Mouse (Mus musculus) lung, embryonic 16.5 days (tissue): ENCODE measurements around the gene Galns. TPM values are rescaled to one million over a fixed set of nuclear protein-coding genes. Genes with fewer than 3 reads are reported as not detected.
A peak's percentile ranks its signal among the peaks of the same experiment; 100 is the strongest.

ENCODE experiments used
- ATAC-seq: fragments of 200-750 bp; cut with Nextera tagmentation; 2 replicates; pipeline ENCODE4 v1.8.0; 2017; ENCODE audit warnings: low read depth, mild to moderate bottlenecking, moderate library complexity
- H3K27ac ChIP-seq: fragments of 300-500 bp; sonication (generic); 2 replicates; pipeline ENCODE4 v1.5.1; 2014; ENCODE audit warnings: mild to moderate bottlenecking, control low read depth, low read length
- H3K27me3 ChIP-seq: fragments of 300-500 bp; sonication (generic); 2 replicates; pipeline ENCODE4 v1.6.1; 2014; ENCODE audit warnings: low read depth, low read length, mixed read lengths; ENCODE audit not compliant: control insufficient read depth, insufficient read depth
- H3K36me3 ChIP-seq: fragments of 300-500 bp; sonication (generic); 2 replicates; pipeline ENCODE4 v1.6.1; 2014; ENCODE audit warnings: low read length; ENCODE audit not compliant: control insufficient read depth, insufficient read depth
- H3K4me1 ChIP-seq: fragments of 300-500 bp; sonication (generic); replicated peaks from 2 replicates; pipeline ENCODE4 v1.6.1; 2014; ENCODE audit warnings: low read length, mixed read lengths; ENCODE audit not compliant: control insufficient read depth, insufficient read depth
- H3K4me2 ChIP-seq: fragments of 300-500 bp; sonication (generic); 2 replicates; pipeline ENCODE4 v1.6.1; 2014; ENCODE audit warnings: low read depth, low read length, control low read depth
- H3K4me3 ChIP-seq: fragments of 300-500 bp; sonication (generic); 2 replicates; pipeline ENCODE4 v1.5.1; 2014; ENCODE audit warnings: mild to moderate bottlenecking, low read length, control low read depth
- H3K9ac ChIP-seq: fragments of 300-500 bp; sonication (generic); 2 replicates; pipeline ENCODE4 v1.6.1; 2014; ENCODE audit warnings: low read length, control low read depth
- H3K9me3 ChIP-seq: fragments of 300-500 bp; sonication (generic); 2 replicates; pipeline ENCODE4 v1.6.1; 2016; ENCODE audit warnings: low read length; ENCODE audit not compliant: control insufficient read depth
- WGBS: fragments of 180-500 bp; shearing (Covaris S2); extraction: QIAGEN DNeasy Blood & Tissue Kit; methylation state at CpG from one replicate; pipeline ENCODE4 v1.1.7; 2014; 5-methylcytosine and 5-hydroxymethylcytosine counted together
- polyA plus RNA-seq: library from polyadenylated mRNA; unstranded; fragments of >200 nt; fragmentation: Nextera tagmentation; extraction: Ambion mirVana; gene quantifications from 2 replicates; pipeline ENCODE4 v1.2.1, GENCODE M21; 2015

The Galns gene
- polyA plus RNA-seq, result 15.0 and 15.2 TPM in 2 replicates

DNA sequence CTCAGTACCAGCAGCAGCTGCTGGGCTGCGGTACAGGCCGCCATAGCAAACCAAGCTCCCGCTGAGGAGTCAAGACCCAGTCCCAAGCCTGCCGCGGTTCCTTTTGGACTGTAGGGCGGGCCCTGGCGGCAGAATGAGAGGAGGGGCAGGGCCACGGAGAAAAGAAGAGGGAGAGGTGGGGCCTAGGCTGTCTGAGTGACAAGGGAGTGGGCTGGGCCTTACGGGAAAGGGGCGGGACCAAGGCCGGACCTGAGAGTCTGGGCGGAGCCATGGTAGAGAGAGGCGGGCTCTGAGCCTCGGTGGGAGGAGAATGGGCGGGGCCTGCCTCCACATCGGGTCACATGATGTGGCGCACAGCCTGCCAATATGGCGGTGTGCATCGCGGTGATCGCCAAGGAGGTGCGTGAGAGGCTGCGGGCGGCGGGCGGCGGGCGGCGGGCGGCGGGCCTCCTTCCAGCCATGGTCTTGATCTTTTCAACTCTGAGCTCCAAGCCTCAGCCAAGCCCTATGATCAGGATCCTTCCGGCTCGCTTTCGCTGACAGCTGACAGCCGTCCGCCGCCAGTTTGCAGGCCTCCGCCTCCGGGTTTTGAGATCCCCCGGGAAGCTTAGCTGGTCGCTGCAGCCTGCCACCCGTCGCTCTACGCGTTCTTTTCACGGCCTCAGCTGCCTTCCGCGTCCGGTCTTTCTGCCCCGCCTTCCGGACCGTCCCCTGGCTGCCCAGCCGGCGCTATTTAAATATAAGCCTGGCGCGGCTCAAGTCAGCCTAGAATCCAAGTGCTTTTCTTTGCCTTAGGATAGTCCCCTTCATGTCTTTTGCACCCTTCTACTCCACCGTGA lies at the start of gene Galns, which contains the start of gene Trappc2l:
Gene Galns, minus strand, starts transcription at position 169 of the 839 bp plus-strand sequence.
Gene Trappc2l, plus strand, starts transcription at position 346 of the 839 bp plus-strand sequence.
- peaks cover 5% of the 10 kb centered on the region; the same call in 1 of the 2 replicates for H3K36me3 ChIP-seq
- H3K9ac ChIP-seq, result peak within 1 kb of the TSS; percentile 79
- H3K27ac ChIP-seq, result peak within 1 kb of the TSS; percentile 87
- peak within 1 kb of the TSS; percentile 71 for H3K4me3 ChIP-seq
- no peaks in the 10 kb centered on the region for H3K9me3 ChIP-seq
- under 1% methylated on average over 56 of the region's 57 CpGs for WGBS
- H3K4me1 ChIP-seq, result peaks cover 20% of the 10 kb centered on the region
- H3K4me2 ChIP-seq, result peak within 1 kb of the TSS; percentile 89
- H3K27me3 ChIP-seq, result no peaks in the 10 kb centered on the region
- peak; percentile 98 for ATAC-seq

GRCm38 (mm10) chr8:122660022-122660421 lies 48.8 kb upstream of the Galns start:
- Histone ChIP-seq H3K36me3 (no peaks in the 10 kb centered on the region), H3K27me3 (no peaks in the 10 kb centered on the region), H3K27ac (no peak overlapping the region), H3K9me3 (no peaks in the 10 kb centered on the region), H3K9ac (no peak overlapping the region), H3K4me2 (no peak overlapping the region), H3K4me1 (peaks cover 43% of the 10 kb centered on the region), H3K4me3 (no peak overlapping the region)
- ATAC-seq, result no peak
- 75% methylated on average over 2 of the region's 2 CpGs for WGBS

DNA sequence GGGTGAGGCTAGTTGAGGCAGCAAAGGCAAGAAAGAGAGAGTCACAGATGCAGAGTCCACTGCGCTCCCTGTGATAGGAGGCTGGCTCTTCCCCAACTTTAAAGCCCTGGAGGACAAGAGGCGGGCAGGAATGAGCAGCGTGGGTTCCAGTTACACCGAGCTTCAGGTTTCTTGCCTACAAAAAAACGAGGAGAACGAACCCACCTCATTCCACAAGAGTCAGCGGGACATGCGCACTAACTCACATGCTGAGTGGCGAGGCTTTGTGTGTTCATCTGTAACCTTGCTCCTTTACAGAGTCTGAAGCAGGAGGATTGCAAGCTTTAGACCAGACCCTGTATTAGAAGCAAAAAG lies 47.5 kb upstream of the Galns start:
- H3K9me3 ChIP-seq, result no peaks in the 10 kb centered on the region
- no peak for ATAC-seq
- peaks cover 35% of the 10 kb centered on the region for H3K4me1 ChIP-seq
- H3K9ac ChIP-seq, result no peak overlapping the region
- H3K27ac ChIP-seq, result no peak overlapping the region
- H3K4me3 ChIP-seq, result no peak overlapping the region
- H3K36me3 ChIP-seq, result no peaks in the 10 kb centered on the region
- no peak overlapping the region for H3K4me2 ChIP-seq
- WGBS, result 71% methylated on average over 9 of the region's 9 CpGs
- no peaks in the 10 kb centered on the region for H3K27me3 ChIP-seq

GRCm38 (mm10) chr8:122658149-122658806 lies 47.0 kb upstream of the Galns start:
- peaks cover 30% of the 10 kb centered on the region for H3K4me1 ChIP-seq
- no peaks in the 10 kb centered on the region for H3K36me3 ChIP-seq
- no peaks in the 10 kb centered on the region for H3K27me3 ChIP-seq
- 68% methylated on average over 10 of the region's 10 CpGs for WGBS
- no peak overlapping the region for H3K4me2 ChIP-seq
- no peak overlapping the region for H3K27ac ChIP-seq
- no peak for ATAC-seq
- no peaks in the 10 kb centered on the region for H3K9me3 ChIP-seq
- no peak overlapping the region for H3K9ac ChIP-seq
- no peak overlapping the region for H3K4me3 ChIP-seq

GRCm38 (mm10) chr8:122656056-122656999 lies 45.1 kb upstream of the Galns start:
- no peaks in the 10 kb centered on the region for H3K27me3 ChIP-seq
- no peak overlapping the region for H3K27ac ChIP-seq
- H3K4me2 ChIP-seq, result no peak overlapping the region
- no peak overlapping the region for H3K9ac ChIP-seq
- H3K4me3 ChIP-seq, result no peak overlapping the region
- 60% methylated on average over 13 of the region's 13 CpGs for WGBS
- no peaks in the 10 kb centered on the region for H3K36me3 ChIP-seq
- H3K9me3 ChIP-seq, result no peaks in the 10 kb centered on the region
- peaks cover 19% of the 10 kb centered on the region for H3K4me1 ChIP-seq
- ATAC-seq, result no peak

GRCm38 (mm10) chr8:122654768-122655167 lies 43.5 kb upstream of the Galns start:
- ATAC-seq, result peak; percentile 83
- Histone ChIP-seq H3K4me1 (peaks cover 11% of the 10 kb centered on the region), H3K4me2 (no peak overlapping the region), H3K4me3 (no peak overlapping the region), H3K9ac (no peak overlapping the region), H3K27me3 (no peaks in the 10 kb centered on the region), H3K9me3 (no peaks in the 10 kb centered on the region), H3K36me3 (no peaks in the 10 kb centered on the region), H3K27ac (no peak overlapping the region)
- WGBS, result 9% methylated on average over 7 of the region's 7 CpGs

- H3K27me3 ChIP-seq, result no peaks in the 10 kb centered on the region
- no peak overlapping the region for H3K4me3 ChIP-seq
- no peaks in the 10 kb centered on the region for H3K9me3 ChIP-seq
- 0 out of 2 replicates have a peak, but pooled peaks cover 1% of the 10 kb centered on the region for H3K36me3 ChIP-seq
- peaks cover 11% of the 10 kb centered on the region for H3K4me1 ChIP-seq
- H3K9ac ChIP-seq, result no peak overlapping the region
- H3K27ac ChIP-seq, result no peak overlapping the region
- 58% methylated on average over 6 of the region's 6 CpGs for WGBS
- H3K4me2 ChIP-seq, result no peak overlapping the region
- ATAC-seq, result no peak
Measured at GRCm38 (mm10) chr8:122652643-122653042, 41.4 kb upstream of the Galns start.

DNA sequence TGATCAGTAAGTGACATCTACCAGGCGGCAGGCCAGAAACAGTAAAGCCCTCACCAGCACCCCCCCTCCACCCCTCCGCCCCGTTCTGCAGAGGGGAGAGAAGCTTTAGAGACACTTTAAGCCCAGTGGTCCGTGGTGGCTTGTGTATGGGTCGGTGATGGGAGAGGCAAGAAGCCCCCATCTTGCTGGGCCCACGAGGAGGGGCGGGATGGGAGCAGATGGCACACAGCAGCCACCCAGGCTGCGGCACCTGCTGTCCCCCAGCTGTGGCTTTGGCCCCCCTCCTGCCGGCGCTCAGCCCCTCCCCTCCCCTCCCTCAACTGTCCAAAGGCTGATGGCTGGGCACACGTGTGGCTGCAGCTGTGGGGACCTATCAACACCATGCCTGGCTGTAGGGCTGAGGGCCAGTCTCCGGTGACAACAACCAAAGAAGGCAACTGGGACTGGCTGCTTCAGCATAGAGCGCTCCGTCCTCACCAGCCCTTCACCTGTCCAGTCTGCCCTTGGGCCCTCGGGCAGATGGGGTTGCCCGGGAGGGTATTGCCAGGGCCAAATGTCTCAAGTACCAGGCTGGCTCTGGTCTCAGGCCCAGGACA lies 40.2 kb upstream of the Galns start:
- H3K27me3 ChIP-seq, result no peaks in the 10 kb centered on the region
- H3K36me3 ChIP-seq, result 0 out of 2 replicates have a peak, but pooled peaks cover 2% of the 10 kb centered on the region
- no peak overlapping the region for H3K9ac ChIP-seq
- H3K4me3 ChIP-seq, result no peak overlapping the region
- 67% methylated on average over 16 of the region's 16 CpGs for WGBS
- H3K4me2 ChIP-seq, result no peak overlapping the region
- no peaks in the 10 kb centered on the region for H3K9me3 ChIP-seq
- ATAC-seq, result no peak
- no peak overlapping the region for H3K27ac ChIP-seq
- H3K4me1 ChIP-seq, result peaks cover 10% of the 10 kb centered on the region
